9 mouse cellular contexts compared by ENCODE assay signal in the genomic region with DNA sequence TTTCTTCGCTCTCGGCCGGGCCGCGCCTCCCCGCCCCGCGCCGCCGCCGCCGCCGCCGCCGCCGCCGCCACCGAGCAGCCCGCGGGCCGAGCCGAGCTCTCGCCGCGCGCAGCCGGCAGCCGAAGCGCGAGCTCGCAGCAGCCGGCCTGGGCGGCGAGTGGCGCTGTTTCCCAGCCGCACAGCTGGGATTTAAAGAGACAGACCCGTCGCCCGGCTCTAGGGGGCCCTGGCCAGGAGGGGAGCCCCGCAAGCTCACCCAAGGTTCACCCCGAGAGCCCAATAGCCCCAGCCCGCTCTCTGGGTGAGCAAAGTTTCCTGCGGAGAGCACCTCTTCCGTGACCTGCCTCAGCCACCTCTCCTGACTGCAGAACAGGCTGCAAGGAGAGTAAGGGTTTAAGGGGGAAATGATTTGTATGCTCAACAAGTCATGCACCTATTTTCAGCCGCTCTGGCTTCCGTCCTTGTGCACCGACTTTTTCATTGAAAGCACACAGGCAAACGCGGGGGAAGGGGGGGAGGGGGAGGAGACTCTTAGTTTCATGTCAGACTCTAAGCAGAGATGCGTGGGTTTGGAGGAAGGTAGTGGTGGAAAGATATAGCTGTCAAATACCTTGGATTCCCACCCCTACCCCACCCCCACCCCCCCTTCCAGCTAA. TPM values are rescaled to one million over a fixed set of nuclear protein-coding genes. Genes with fewer than 3 reads are reported as not detected.
DNase-seq lines count a peak whose midpoint lies in the region; ATAC-seq and TF ChIP-seq lines count a peak whose summit lies in the region.
"Had no signal": no experiment of that assay in that cellular context is flagged by ENCODE, and none has a peak within 500 bp of the region (broad histone marks: within the 10 kb centered on the region; RNA-seq: fewer than 3 reads in every experiment).

A gene (minus strand): TSS at position 367 of the 656 bp plus-strand sequence.

- H3K27ac ChIP-seq in bone marrow macrophage, adult 2 months (ENCODE audit: insufficient read depth, low read depth, low read length) = no peak within 1 kb of the TSS
- no peak within 1 kb of the TSS for H3K27ac ChIP-seq in embryonic fibroblast, embryonic 13.5 days (ENCODE audit: insufficient read depth, low read length)
- H3K27ac ChIP-seq in heart, embryonic 12.5 days (ENCODE audit: poor library complexity, severe bottlenecking) = no peak within 1 kb of the TSS
- H3K27ac ChIP-seq in kidney, embryonic 16.5 days (ENCODE audit: low read length) = 0 out of 2 replicates have a peak within 1 kb of the TSS, but pooled peaks have one; percentile 32

- H3K27me3 ChIP-seq in heart, embryonic 12.5 days (replicated peaks) = peaks cover 8% of the 10 kb centered on the region; the same call in 1 of the 2 replicates
- H3K27me3 ChIP-seq in kidney, embryonic 16.5 days (ENCODE audit: insufficient read depth, low read length) = peaks cover 21% of the 10 kb centered on the region
- no peaks in the 10 kb centered on the region for H3K27me3 ChIP-seq in myocyte (ENCODE audit: control insufficient read depth, insufficient read depth, insufficient read length)

- H3K4me3 ChIP-seq in bone marrow macrophage, adult 2 months (ENCODE audit: insufficient read depth, low read length) = peak within 1 kb of the TSS; percentile 36
- peak within 1 kb of the TSS; percentile 77 for H3K4me3 ChIP-seq in embryonic fibroblast, embryonic 13.5 days (ENCODE audit: insufficient read depth, low read length)
- peak within 1 kb of the TSS; percentile 62 for H3K4me3 ChIP-seq in heart, embryonic 12.5 days
- H3K4me3 ChIP-seq in kidney, embryonic 16.5 days (ENCODE audit: low read length) = peak within 1 kb of the TSS; percentile 67
- peak within 1 kb of the TSS; percentile 29 for H3K4me3 ChIP-seq in myocyte

- no peak within 1 kb of the TSS for H3ac ChIP-seq in myocyte (ENCODE audit: control insufficient read depth, insufficient read length)

- H3K4me1 ChIP-seq in bone marrow macrophage, adult 2 months (ENCODE audit: control insufficient read depth, insufficient read depth, low read length) = no peaks in the 10 kb centered on the region
- H3K4me1 ChIP-seq in embryonic fibroblast, embryonic 13.5 days (ENCODE audit: control insufficient read depth, insufficient read depth, low read length) = no peaks in the 10 kb centered on the region
- peaks cover 6% of the 10 kb centered on the region for H3K4me1 ChIP-seq in heart, embryonic 12.5 days (replicated peaks)
- H3K4me1 ChIP-seq in kidney, embryonic 16.5 days (ENCODE audit: insufficient read depth, low read length) = peaks cover 4% of the 10 kb centered on the region; the same call in 1 of the 2 replicates

- TF ChIP-seq CTCF in bone marrow macrophage, adult 2 months (IDR thresholded peaks at IDR 0.05; ENCODE audit: low read depth, low read length) = no peak
- TF ChIP-seq CTCF in embryonic fibroblast, embryonic 13.5 days (IDR thresholded peaks at IDR 0.05; ENCODE audit: borderline replicate concordance, insufficient read depth, low read length) = 0 out of 2 replicates have a peak, but pooled peaks have one; percentile 27

- whole genome bisulfite sequencing in heart, embryonic 12.5 days = 9% methylated on average over 41 of the region's 50 CpGs
- WGBS in kidney, embryonic 16.5 days = 0% methylated on average over 43 of the region's 50 CpGs

- H3K79me2 ChIP-seq in myocyte (ENCODE audit: control insufficient read depth, insufficient read depth) = no peaks in the 10 kb centered on the region

- peak; percentile 88 for ATAC-seq in heart, embryonic 12.5 days (ENCODE audit: insufficient number of reproducible peaks, low FRiP score)
- ATAC-seq in kidney, embryonic 16.5 days (ENCODE audit: low FRiP score, low TSS enrichment) = peak; percentile 97

- DNase-seq in 3134 (ENCODE audit: extremely low read depth, insufficient read length, low spot score) = peak; percentile 3
- peak; percentile 59 for DNase-seq in liver
- DNase-seq in testis, postnatal 10 days (ENCODE audit: low spot score) = peak; percentile 72

- peak within 1 kb of the TSS; percentile 67 for H3K9ac ChIP-seq in heart, embryonic 12.5 days
- peak within 1 kb of the TSS; percentile 74 for H3K9ac ChIP-seq in kidney, embryonic 16.5 days (replicated peaks; ENCODE audit: low read length)

- no peaks in the 10 kb centered on the region for H3K36me3 ChIP-seq in heart, embryonic 12.5 days
- H3K36me3 ChIP-seq in kidney, embryonic 16.5 days (ENCODE audit: insufficient read depth, low read length) = no peaks in the 10 kb centered on the region
- no peaks in the 10 kb centered on the region for H3K36me3 ChIP-seq in myocyte (ENCODE audit: control insufficient read depth, insufficient read depth)
- H3K36me3 ChIP-seq: G1E had no signal

- peak within 1 kb of the TSS; percentile 88 for H3K4me2 ChIP-seq in heart, embryonic 12.5 days
- H3K4me2 ChIP-seq in kidney, embryonic 16.5 days (replicated peaks; ENCODE audit: low read depth, low read length) = peak within 1 kb of the TSS; percentile 98
- H3K4me2 ChIP-seq in myocyte (ENCODE audit: low read depth) = peak within 1 kb of the TSS; percentile 81

- no peaks in the 10 kb centered on the region for H3K9me3 ChIP-seq in heart, embryonic 12.5 days (replicated peaks)
- H3K9me3 ChIP-seq in kidney, embryonic 16.5 days (ENCODE audit: low read length) = no peaks in the 10 kb centered on the region

- TF ChIP-seq POLR2A in bone marrow macrophage, adult 2 months (IDR thresholded peaks at IDR 0.05; ENCODE audit: borderline replicate concordance, low read depth, low read length) = no peak
- no peak for TF ChIP-seq POLR2A in embryonic fibroblast, embryonic 13.5 days (IDR thresholded peaks at IDR 0.05; ENCODE audit: low read depth, low read length)
- TF ChIP-seq POLR2A in myocyte (IDR thresholded peaks at IDR 0.05; ENCODE audit: insufficient read length, low read depth) = no peak

TF ChIP-seq in myocyte, 11 proteins besides CTCF, POLR2A, EP300 and RAD21:
- TF ChIP-seq MYOG (IDR thresholded peaks at IDR 0.05; ENCODE audit: control insufficient read depth in 1 of 3, insufficient read depth in 1 of 3, insufficient read length in 2 of 3, low read depth in 2 of 3) (peak in 1 of 3 experiments; percentile 56), MAX (IDR thresholded peaks at IDR 0.05; ENCODE audit: low read depth) (no peak), MYOD1 (IDR thresholded peaks at IDR 0.05; ENCODE audit: control insufficient read depth in 1 of 3, insufficient read length in 2 of 3, low read depth in 2 of 3) (peak in 1 of 3 experiments; percentile 52)
TF ChIP-seq in myocyte: peak in this region for 2.

RNA-seq across cellular contexts. Expression of the gene that starts here (rescaled TPM):
- 0.65 TPM in 1 of 2 replicates, not detected in the other for polyA plus RNA-seq in bone marrow macrophage, adult 2 months (2012; ENCODE audit: insufficient read depth, insufficient read length, missing spikeins)
- 4.9 and 5.2 TPM in 2 replicates for polyA plus RNA-seq in embryonic fibroblast, embryonic 13.5 days (2011; ENCODE audit: insufficient read length, low read depth, missing spikeins)
- polyA plus RNA-seq in heart, embryonic 12.5 days (2016; fragmentation: Nextera tagmentation; extraction: Ambion mirVana) = 1.6 and 1.9 TPM in 2 replicates
- polyA plus RNA-seq in kidney, embryonic 16.5 days (2015; fragmentation: Nextera tagmentation; extraction: Ambion mirVana) = 3.7 and 4.7 TPM in 2 replicates
- polyA plus RNA-seq in myocyte (2012; fragmentation: generic; extraction: Trizol) = 2.9 TPM
- polyA plus RNA-seq: G1E had no signal

Comparison
In these comparisons a context has a peak if more than half of its experiments do, and no peak if none do; other contexts are left out.
1. DNase-seq: peak in every context shown above with its lines; median percentile 72 in testis, postnatal 10 days; 59 in liver; 3 in 3134.